ENCODE assay signal across 17 mouse cellular contexts in genomic region chr13:97765913-97766312, GRCm38 (mm10).
"Had no signal": no experiment of that assay in that cellular context is flagged by ENCODE, and none has a peak within 500 bp of the region (broad histone marks: within the 10 kb centered on the region; RNA-seq: fewer than 3 reads in every experiment).

No protein-coding gene starts in this region.

- H3K9ac ChIP-seq: limb, embryonic 13.5 days; midbrain, embryonic 12.5 days; neural tube, embryonic 13.5 days; stomach, embryonic 15.5 days had no signal

- H3K27ac ChIP-seq: kidney, postnatal 0 days; limb, embryonic 13.5 days; midbrain, embryonic 12.5 days; neural tube, embryonic 13.5 days; stomach, embryonic 15.5 days had no signal

- H3K27me3 ChIP-seq: limb, embryonic 13.5 days; midbrain, embryonic 12.5 days; neural tube, embryonic 13.5 days; stomach, embryonic 15.5 days had no signal

- DNase-seq: kidney, adult 8-10 months; kidney, postnatal 36 days; layer of hippocampus, adult 9-11 months; left cerebral cortex, postnatal 4 days; lung, adult 18-20 months; lung, postnatal 36 days; retina, postnatal 1 day; right cerebral cortex, postnatal 4 days; spleen, adult 18-20 months; thymus, postnatal 36 days had no signal

- H3K9me3 ChIP-seq: limb, embryonic 13.5 days; midbrain, embryonic 12.5 days; neural tube, embryonic 13.5 days; stomach, embryonic 15.5 days had no signal

- H3K4me3 ChIP-seq: limb, embryonic 13.5 days; midbrain, embryonic 12.5 days; neural tube, embryonic 13.5 days; stomach, embryonic 15.5 days had no signal

- H3K36me3 ChIP-seq: limb, embryonic 13.5 days; midbrain, embryonic 12.5 days; neural tube, embryonic 13.5 days; stomach, embryonic 15.5 days had no signal

- ATAC-seq: intestine, postnatal 0 days; midbrain, embryonic 16.5 days had no signal

- H3K4me2 ChIP-seq: limb, embryonic 13.5 days; midbrain, embryonic 12.5 days; neural tube, embryonic 13.5 days; stomach, embryonic 15.5 days had no signal
